Mouse (Mus musculus) embryonic fibroblast, embryonic 13.5 days (primary cell): Measurements from ENCODE around the gene Smyd3.

ENCODE experiments used
- CTCF ChIP-seq: IDR thresholded peaks from 2 replicates; pipeline ENCODE4 v1.5.1; 2011; ENCODE audit warnings: mild to moderate bottlenecking, control low read depth, low read length, moderate library complexity, borderline replicate concordance; ENCODE audit not compliant: insufficient read depth
- POLR2A ChIP-seq: IDR thresholded peaks from 2 replicates; pipeline ENCODE4 v1.6.1; 2011; ENCODE audit warnings: low read depth, mild to moderate bottlenecking, control low read depth, low read length, moderate library complexity

GRCm38 (mm10) chr1:179122476-179123229 is 395.2 kb downstream of the Smyd3 start:
- TF ChIP-seq CTCF (no peak), POLR2A (no peak)
